Mouse (Mus musculus) mesoderm, embryonic 11.5 days (tissue): ENCODE measurements around the gene Dapk2.

ENCODE experiments used
- DNase-seq: peaks from one replicate; pipeline ENCODE4 v3.0.0-alpha.2; 2012; ENCODE audit warnings: low read depth, low spot score

Gene Dapk2

DNA sequence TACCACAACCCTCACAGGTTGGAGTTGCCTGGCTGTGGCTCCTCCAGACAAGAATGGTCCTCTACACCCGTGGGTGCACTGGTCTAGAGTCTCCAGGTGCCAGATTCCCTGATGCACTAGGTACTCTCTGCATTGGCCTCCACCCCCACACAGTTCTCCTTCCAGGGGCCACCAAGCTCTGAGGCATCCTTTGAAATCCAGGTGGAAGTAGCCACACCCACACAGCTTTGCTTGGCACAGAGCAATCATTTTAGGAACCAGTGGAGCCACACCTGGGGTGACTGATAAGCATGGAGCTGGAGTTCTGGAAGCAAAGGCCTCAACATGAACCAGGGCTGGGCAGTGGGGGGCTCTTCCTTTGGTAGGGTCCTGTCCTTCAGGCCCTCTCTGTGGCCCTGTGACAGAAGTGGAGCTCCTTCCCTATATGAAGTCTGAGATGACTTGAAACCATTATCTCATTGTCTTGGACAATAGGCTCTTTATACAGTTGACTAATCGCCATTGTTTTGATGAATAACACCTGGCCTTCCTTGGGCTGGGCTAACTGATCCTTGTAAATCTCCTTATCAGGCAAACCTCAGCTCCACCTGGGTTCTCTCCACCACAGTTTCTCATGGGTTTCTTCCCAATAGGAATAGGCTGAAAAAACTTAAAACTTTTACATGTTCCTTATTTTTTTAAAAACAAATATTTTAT lies 70.6 kb downstream of the Dapk2 start:
- DNase-seq = no peak

DNA sequence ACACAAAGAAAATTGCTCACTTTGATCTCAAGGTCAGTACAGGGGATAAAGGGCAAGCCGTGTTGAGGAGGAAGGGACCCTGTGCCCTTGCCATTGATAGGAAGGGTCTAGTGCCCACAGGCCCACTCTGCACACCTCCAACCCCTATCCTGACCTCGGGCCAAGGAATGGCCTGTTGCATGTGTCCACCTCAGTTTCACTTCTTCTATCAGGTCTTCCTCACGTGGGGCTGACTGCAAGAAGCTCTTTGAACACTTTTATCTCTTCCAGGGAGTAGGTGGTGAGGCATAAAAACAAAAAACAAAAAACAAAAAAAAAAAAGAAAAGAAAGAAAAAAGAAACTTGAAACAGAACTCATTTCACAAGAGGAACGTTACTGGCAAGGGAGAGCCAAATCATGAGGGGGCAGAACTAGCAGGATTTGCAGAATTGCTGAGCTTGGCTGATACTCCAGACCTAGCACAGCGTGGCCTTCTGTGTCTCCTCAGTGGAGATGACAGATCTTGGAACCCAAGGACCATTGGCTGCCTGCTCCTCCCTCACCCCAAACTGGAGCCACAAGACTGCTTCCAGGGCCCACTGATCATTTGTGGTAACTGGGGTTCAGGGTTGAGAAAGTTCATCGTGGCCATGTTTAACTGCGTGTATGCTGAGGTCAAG lies 73.9 kb downstream of the Dapk2 start:
- no peak for DNase-seq

DNA sequence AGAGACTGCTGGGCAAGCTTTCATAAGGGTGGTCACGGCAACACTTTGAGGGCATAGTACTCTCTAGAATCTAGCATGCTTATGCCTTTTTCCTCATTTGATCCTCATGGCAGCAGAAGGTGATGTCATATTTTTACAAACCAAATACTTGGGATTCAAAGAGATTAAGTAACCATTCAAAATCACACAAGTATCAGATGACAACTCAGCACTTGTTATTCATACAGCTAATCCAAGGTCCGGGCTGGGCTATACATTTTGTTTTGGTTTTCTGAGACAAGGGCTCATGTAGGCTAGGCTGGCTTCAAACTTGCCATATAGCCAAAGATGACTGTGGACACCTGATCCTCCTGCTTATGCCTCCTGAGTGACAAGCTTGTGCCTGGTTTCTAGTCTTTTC lies 78.6 kb downstream of the Dapk2 start:
- DNase-seq = no peak

DNA sequence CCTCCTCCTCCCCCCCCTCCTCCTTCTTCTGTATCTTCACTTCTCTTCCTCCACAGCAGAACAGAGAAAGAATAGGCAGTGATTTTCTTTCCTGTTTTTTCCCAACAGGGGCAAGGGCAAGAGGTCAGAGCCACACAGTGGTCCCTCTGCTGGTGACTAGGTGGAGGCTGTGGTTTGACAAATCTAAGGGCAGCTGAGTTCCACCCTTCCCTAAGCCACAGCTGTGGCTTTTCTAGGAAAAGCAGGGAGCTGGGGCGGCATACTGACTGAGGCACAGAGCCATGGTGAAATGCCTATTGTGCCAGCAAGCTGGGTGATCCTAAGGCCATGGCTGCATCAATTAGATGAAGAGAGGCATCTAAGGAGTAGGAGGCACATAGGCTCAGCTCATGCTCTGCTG lies 79.7 kb downstream of the Dapk2 start:
- no peak for DNase-seq

DNA sequence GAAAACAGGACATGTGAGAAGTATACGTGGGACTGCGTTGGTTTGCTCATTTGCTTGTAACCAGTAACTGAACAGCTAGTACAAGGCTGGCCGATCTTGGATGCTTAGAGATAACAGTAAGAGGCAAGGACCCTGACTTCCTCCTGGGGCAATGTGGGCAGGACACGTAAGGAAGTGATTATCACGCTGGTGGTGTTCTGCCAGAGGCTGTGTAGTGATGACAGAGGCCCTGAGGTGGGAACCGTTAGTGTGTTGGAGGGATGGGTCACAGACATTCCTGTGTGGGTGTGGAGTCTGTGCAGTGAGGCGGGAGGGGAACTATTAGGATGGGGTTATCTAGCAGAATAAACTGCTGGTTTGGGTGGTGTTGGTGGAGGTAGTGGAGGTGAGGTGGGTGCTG lies 81.2 kb downstream of the Dapk2 start:
- no peak for DNase-seq

DNA sequence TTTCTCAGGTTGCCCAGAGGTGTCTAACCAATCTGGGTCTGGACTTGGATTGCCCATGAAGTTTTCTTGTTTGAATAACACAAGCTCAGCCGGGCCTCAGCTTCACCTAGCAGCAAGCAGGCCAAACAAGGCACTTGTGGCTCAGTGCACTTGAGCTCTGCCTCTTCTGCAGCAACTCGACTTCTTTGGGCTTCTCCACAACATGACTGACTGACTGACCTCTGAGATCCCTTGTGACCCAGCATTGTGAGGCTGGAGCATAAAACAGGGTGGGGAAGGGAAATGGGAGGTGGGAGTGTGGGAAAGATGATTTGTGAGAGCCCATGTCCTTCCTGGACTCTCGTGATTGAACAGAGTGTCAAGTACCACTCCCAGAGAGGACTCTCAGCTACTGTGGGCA lies 81.7 kb downstream of the Dapk2 start:
- no peak for DNase-seq

DNA sequence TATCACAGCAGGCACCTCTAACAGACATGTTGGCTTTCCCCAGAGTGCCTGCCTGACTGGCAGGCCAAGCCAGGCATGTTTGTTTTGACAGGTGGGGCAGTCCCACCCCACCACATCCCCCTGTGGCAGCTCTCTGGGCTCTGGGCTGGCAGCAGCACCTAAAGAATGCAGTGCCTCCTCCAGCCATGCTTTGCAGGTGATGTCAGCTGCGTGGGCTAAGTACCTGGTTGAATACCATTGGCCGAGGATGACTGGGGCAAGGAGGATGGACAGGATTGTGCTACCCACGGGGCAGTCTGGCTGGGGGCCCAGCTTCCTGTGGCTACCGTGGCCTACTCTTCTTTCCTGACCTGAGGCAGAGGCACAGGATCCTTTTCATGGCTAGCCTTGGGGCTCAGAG lies 82.5 kb downstream of the Dapk2 start:
- DNase-seq = no peak

DNA sequence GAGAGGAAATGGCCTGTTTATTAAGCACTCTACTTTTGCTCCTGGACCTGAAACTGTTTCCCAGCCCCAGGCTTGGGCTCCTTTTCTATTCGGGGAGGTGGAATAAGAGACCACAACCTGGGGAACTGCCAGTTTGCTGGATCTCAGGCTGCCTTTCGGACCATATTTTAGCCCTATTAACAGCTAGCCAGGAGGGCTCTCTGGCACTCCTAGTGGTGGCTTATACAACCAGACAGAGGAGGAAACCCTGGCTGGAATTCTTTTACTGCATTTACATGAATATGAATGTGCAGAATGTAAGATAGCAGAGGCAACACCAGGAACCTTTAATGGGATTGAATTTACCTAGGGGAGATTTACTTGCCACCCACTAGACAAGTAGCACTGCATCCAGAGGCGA lies 83.0 kb downstream of the Dapk2 start:
- DNase-seq = peak; percentile 56

DNA sequence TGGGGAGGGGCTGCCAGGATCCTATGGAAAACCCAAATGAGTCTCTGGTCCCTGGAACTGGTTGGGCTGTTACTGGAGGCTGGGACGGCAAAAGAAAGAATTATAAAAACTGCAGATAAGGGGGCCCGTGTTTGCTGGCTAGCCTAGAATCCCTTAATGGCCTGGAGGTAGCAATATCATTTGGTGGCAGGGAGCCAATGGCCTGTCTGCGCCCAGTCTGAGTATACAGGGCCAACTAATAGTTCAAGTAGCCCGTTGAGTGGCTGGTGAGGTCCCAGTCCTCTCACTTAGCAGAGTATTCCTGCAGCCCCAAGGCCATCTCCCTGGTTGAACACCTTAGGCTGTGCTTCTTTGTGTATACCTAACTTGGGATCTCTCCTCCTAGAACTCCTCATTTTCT lies 83.7 kb downstream of the Dapk2 start:
- no peak for DNase-seq

DNA sequence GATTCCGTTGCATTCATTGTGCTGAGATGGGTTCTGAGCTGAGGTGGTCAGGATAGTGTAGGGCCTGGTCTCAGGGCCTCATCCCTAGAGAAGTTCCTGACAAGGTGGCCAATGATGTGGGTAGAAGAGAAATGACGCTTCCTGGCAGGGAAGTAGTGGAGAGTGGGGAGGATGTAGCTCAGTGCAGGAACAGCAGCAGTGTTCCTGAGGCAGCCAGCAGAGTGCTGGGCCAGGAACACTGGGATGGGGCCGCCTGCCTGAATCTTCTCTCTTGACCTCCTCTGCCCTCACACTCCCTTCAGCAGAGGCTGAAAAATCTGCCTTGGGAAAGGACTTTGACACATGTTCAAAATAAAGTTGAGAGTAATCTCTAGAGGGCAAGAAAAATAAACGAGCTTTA lies 85.2 kb downstream of the Dapk2 start:
- no peak for DNase-seq

DNA sequence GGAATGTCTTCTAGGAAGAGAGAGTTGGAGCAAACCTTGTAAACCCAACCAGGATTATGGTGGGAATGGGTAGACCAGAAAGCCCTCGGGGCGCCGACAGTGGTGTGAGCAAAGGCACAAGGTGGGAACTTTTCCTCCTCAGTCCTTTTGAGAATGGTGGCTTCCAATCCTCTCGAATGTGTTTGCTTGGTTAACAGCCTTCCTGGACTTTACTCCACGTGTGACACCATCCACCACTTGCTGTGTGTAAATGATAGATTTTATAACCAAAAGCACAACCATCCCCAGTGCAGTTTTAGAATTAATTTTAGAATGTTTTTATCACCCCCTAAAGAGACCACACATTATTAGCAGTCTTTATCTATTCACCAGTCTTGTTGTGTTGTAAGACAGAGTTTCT lies 86.1 kb downstream of the Dapk2 start:
- no peak for DNase-seq

DNA sequence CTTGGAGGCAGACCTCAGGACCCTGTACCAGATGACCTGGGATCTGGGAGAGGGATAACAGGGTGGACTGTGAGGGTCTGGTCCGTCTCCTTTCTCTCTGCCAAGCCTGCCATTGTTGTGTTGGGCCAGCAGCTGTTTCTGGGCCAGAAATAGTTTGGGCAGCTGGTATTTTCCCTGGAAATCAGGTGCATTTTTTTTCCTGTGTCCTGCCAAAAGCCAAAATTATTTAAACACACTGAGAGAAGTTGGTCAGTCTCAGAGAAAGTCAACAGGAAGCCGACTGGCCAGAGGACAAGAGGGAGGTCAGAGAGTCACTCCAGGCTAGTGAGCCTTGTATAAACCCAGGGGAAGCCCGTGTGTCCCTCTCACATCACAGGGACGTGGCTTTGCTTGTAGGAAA lies 87.7 kb downstream of the Dapk2 start:
- DNase-seq = no peak

DNA sequence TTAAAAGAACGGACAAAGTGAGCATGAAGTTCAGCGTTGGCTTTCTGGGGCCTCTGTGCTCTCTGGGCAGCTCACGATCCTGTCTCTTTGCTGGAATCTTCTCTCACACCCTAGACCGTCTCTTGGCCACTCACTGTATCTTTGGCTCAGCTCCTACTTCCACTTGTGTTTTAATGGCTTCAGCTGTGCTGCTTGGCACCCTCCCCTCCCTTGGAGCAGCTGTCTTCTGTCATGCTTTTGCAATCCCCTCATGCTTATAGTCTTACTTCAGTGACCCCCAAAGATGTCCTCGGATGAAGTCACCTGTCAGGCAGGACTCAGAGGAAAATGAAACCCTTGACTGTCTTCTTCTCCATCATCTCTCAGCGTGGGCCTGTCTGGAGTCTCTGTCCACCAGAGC lies 91.3 kb downstream of the Dapk2 start:
- no peak for DNase-seq

DNA sequence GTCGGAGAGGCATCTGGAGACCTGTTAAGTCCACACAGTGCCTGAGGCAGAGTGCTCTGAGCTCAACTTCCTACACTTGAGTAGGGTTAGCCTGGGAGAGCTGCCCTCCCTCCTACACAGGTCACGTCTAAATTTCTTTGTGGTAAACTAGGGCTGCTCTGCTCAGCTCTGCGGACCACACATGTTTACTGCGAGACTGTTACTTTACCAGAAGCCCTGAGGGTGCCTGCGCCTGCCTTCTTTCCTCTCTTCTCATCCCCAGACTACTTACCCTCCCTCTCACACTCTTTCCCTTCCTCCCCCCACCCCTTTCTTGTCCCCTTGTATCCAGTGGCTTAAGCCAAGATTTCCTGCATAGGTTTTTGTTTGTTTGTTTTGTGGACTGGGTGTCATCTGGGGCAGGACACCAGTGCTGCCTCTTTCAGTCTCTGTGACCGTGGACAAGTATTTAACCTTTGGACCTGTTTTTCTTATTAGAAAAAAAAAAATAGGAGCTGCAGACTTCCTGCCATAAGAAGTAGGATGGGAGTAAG lies 93.2 kb downstream of the Dapk2 start:
- DNase-seq = no peak

DNA sequence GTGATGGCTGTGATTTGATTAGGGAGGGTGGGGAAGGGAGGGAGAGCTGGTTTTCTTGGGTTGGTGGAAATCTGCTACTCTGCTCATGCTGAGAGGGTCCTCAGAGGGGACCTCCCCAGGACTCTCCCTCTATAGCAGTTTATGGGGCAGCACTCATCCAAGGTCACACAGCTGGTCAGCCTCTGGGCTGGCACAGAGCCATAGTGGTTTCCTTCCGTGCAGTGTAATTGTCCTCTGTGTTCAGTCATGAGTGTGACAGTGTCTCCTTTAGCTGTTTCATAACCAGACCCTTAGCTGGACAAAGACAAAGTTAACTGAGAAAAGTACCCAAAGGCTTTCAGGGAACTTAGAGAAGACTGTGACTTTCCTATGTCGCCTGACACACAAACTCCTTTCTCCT lies 103.7 kb downstream of the Dapk2 start:
- no peak for DNase-seq

DNA sequence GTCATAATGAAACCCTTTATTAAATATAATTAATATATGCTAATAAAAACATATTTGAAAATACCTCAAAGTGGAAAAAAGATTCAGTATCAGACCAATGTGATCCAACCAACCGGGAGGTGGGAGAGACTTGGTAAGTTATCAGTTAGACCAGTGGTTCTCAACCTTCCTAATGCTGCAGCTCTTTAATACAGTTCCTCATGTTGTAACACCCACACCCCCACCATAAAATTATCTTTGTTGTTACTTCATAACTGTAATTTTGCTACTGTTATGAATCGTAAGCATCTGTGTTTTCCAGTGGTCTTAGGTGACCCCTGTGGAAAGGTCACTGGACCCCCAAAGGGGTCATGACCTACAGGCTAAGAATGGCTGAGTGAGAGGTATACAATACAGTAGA lies 105.7 kb downstream of the Dapk2 start:
- DNase-seq = no peak

DNA sequence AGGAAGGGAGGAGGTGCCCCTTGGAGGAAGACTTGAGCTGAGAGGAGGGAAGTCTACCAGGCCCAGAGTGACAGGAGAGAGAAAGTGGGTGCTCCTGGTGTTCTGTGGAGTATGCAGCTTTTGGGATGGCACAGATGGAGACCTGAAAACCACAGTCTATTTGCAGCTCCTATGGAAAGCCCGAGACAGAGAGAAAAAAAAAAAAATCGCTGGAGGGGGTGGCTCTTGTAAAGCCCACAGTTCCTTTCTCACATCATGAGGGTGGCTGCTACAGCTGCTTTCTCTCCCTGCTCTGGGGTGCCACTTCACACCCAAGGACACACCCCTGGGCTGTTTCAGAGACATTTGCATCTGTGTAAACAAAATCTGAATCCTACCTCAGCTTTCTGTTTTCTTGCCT lies 107.6 kb downstream of the Dapk2 start:
- no peak for DNase-seq

DNA sequence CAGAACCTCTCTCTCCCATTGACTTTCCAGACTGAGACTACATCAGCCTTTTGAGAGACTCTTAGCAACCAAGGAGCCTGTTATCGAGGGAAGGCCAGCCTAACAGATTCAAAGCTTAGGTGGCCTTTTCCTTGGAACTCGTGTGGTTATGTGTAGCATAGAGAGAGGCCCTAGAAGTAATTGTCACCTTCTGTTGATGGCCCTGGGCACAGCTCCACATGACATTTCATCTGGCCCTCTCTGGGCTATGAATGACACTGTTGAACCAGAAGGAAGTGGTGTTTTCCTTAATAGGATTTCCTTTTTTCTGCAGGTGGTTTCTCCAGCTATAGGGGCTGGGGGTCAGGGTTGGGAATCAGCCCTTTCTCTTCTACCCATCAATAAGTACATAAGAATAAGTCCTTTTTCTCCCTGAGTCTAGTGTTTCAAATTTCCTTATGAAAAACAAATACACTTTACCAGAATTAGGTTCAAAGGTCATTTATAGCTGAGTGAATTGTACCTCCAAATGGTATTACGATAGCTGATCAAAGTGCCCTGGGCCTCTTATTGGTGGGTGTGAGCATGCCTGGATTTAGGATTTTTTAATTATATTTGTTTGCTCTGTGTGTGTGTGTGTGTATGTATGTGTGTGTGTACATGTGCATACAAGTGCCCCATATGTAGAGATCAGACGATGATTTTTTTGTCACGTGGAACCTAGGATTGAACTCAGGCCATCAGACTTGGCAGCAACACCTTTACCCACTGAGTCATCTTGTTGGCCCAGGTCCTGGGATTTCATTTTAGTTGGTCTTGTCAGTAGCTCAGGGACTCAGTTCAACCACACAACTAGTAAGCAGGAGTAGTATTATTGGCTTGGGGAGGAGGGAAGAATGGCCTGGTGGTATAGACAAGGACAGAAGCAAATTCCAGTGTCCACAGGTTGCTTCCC lies 108.5 kb downstream of the Dapk2 start:
- DNase-seq = no peak

DNA sequence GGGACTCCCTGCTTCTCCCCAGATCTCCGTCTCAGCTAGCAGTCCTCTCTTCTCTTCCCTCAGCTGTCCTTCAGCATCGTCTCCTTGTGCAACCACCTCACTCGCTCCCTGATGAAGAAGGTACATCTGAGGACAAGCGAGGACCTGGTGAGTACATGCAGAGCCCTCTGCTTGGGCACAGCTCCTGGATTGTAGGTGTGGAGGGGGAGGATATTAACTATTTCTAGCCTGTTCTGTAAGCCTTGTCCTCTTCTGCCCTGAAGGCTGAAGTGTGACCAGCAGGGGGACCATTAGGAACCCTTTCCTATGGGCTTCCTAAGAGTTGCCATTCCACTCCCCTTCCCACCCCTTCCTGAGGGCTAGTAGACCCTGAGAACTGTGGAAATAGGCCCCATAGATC lies 110.8 kb downstream of the Dapk2 start:
- no peak for DNase-seq

DNA sequence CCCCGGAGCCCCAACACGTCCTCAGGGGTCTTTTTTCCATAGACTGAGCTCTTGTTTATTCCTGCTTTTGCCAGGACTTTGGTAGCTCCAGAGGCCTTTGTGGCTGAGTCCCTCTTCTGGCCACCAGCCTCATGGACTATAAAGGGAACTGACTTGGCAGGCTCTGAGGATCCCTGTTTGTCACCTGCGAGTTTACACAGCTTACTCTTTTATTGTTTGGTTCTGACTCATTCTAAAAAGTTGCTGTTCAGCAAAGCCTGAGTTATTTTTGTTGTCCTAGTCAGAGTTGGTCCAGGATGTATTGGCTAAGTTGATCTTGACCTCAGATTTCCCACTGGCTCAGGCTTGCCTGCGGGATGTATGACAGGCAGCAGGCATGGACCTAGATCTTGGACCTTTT lies 112.0 kb downstream of the Dapk2 start:
- no peak for DNase-seq

DNA sequence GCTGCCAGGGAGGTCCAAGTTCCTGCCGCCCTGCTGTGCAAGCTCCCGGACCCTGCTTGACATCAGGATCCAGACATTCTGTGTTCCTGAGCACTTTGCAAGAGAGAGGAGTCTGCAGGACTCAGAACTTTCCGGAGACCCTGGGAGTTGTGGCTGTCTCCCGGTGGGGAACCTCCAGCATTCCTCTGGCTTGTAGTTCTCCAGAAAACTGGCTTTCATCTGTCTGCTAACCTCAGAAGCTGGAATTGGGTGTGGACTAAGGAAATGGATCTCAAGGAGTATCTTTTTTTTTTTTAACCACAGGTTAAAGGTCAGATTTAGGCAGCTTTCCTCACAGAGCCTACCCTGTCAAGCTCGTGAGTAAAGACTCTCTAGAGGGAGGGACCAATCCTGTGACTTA lies 113.7 kb downstream of the Dapk2 start:
- DNase-seq = no peak

DNA sequence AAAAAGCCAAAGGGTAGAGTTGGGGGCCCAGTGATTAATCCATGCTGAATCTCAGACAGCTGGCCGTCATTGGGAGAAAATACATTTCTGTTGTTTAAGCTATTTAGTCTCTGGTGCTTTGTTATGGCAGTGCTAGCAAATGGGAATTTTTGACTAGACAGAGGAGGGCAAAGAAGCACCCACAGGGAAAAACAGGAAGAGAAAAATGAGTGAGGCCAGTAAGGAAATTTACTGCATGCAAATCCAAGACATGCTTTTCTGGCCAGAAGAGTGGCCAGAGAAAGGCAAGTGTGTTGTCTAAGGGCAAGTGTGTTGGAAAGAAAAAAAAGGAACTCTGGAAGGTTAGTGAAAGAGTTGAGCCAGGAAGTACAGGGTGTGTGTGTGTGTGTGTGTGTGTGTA lies 115.6 kb downstream of the Dapk2 start:
- no peak for DNase-seq
